Mouse (Mus musculus) midbrain, embryonic 14.5 days (tissue): Measurements from ENCODE around the gene Gnai2. TPM values are rescaled to one million over a fixed set of nuclear protein-coding genes. Genes with fewer than 3 reads are reported as not detected.
A peak's percentile ranks its signal among the peaks of the same experiment; 100 is the strongest.

Source experiments
- ATAC-seq: fragments of 200-750 bp; cut with Nextera tagmentation; 2 replicates; pipeline ENCODE4 v1.8.0; 2017; ENCODE audit warnings: moderate number of reproducible peaks, moderate library complexity; ENCODE audit not compliant: low FRiP score, low TSS enrichment
- DNase-seq: peaks from one replicate; pipeline ENCODE4 v3.0.0-alpha.2; 2015
- H3K27ac ChIP-seq: fragments of 300-500 bp; sonication (generic); replicated peaks from 2 replicates; pipeline ENCODE4 v1.5.1; 2014; ENCODE audit warnings: mild to moderate bottlenecking, low read depth, low read length, moderate library complexity
- H3K27me3 ChIP-seq: fragments of 300-500 bp; sonication (generic); 2 replicates; pipeline ENCODE4 v1.6.1; 2014; ENCODE audit warnings: low read length, control low read depth, mixed read lengths; ENCODE audit not compliant: control insufficient read depth, insufficient read depth
- H3K36me3 ChIP-seq: fragments of 300-500 bp; sonication (generic); 2 replicates; pipeline ENCODE4 v1.6.1; 2014; ENCODE audit warnings: low read length, control low read depth; ENCODE audit not compliant: control insufficient read depth, insufficient read depth
- H3K4me1 ChIP-seq: fragments of 300-500 bp; sonication (generic); 2 replicates; pipeline ENCODE4 v1.6.1; 2014; ENCODE audit warnings: mild to moderate bottlenecking, antibody characterized with exemption, low read length, control low read depth; ENCODE audit not compliant: control insufficient read depth, insufficient read depth
- H3K4me2 ChIP-seq: fragments of 300-500 bp; sonication (generic); 2 replicates; pipeline ENCODE4 v1.6.1; 2014; ENCODE audit warnings: mild to moderate bottlenecking, low read length, moderate library complexity
- H3K4me3 ChIP-seq: fragments of 300-500 bp; sonication (generic); replicated peaks from 2 replicates; pipeline ENCODE4 v1.5.1; 2014; ENCODE audit warnings: low read depth, low read length
- H3K9ac ChIP-seq: fragments of 300-500 bp; sonication (generic); replicated peaks from 2 replicates; pipeline ENCODE4 v1.6.1; 2014; ENCODE audit warnings: mild to moderate bottlenecking, low read length, moderate library complexity
- H3K9me3 ChIP-seq: fragments of 300-500 bp; sonication (generic); 2 replicates; pipeline ENCODE4 v1.6.1; 2016; ENCODE audit warnings: low read length, control low read depth, mixed read lengths; ENCODE audit not compliant: control insufficient read depth
- WGBS: fragments of 180-500 bp; shearing (Covaris S2); extraction: QIAGEN DNeasy Blood & Tissue Kit; methylation state at CpG from one replicate; pipeline ENCODE4 v1.1.7; 2014; 5-methylcytosine and 5-hydroxymethylcytosine counted together
- polyA plus RNA-seq: library from polyadenylated mRNA; unstranded; fragments of >200 nt; fragmentation: Nextera tagmentation; extraction: Ambion mirVana; gene quantifications from 2 replicates; pipeline ENCODE4 v1.2.1, GENCODE M21; 2014

Gnai2 gene
- polyA plus RNA-seq, 1 experiment from 2014 or later = 326 TPM

- H3K4me3 ChIP-seq = no peak overlapping the region
- ATAC-seq = no peak
- peak overlapping the region; percentile 56 for H3K9ac ChIP-seq
- H3K4me1 ChIP-seq = peaks cover 53% of the 10 kb centered on the region
- peak overlapping the region; percentile 99 for H3K27ac ChIP-seq
- no peaks in the 10 kb centered on the region for H3K9me3 ChIP-seq
- peaks cover 20% of the 10 kb centered on the region for H3K36me3 ChIP-seq
- WGBS = 88% methylated on average over 12 of the region's 12 CpGs
- H3K27me3 ChIP-seq = no peaks in the 10 kb centered on the region
- H3K4me2 ChIP-seq = peak overlapping the region; percentile 85; the same call in 1 of the 2 replicates
- no peak for DNase-seq
Measured at GRCm38 (mm10) chr9:107625351-107626128, 9.6 kb downstream of the Gnai2 start.

- no peak for DNase-seq
- Histone ChIP-seq H3K4me3 (no peak overlapping the region), H3K27ac (0 out of 2 replicates have a peak overlapping the region, but pooled peaks have one; percentile 99), H3K27me3 (no peaks in the 10 kb centered on the region), H3K9me3 (no peaks in the 10 kb centered on the region), H3K9ac (no peak overlapping the region), H3K36me3 (peaks cover 26% of the 10 kb centered on the region), H3K4me1 (peaks cover 47% of the 10 kb centered on the region), H3K4me2 (no peak overlapping the region)
- no peak for ATAC-seq
- 70% methylated on average over 3 of the region's 3 CpGs for WGBS
Measured at GRCm38 (mm10) chr9:107624951-107625350, 10.2 kb downstream of the Gnai2 start.

- Histone ChIP-seq H3K27ac (peak overlapping the region; percentile 99; the same call in 1 of the 2 replicates), H3K27me3 (no peaks in the 10 kb centered on the region), H3K36me3 (peaks cover 30% of the 10 kb centered on the region), H3K4me1 (peaks cover 43% of the 10 kb centered on the region), H3K4me2 (no peak overlapping the region), H3K4me3 (no peak overlapping the region), H3K9me3 (no peaks in the 10 kb centered on the region), H3K9ac (no peak overlapping the region)
- WGBS = 66% methylated on average over 5 of the region's 5 CpGs
- ATAC-seq = no peak
- DNase-seq = no peak
Measured at GRCm38 (mm10) chr9:107624539-107624938, 10.6 kb downstream of the Gnai2 start.

GRCm38 (mm10) chr9:107620954-107621353, 14.2 kb downstream of the Gnai2 start:
- peaks cover 59% of the 10 kb centered on the region for H3K36me3 ChIP-seq
- no peaks in the 10 kb centered on the region for H3K9me3 ChIP-seq
- H3K27ac ChIP-seq = no peak overlapping the region
- DNase-seq (no peak), ATAC-seq (no peak)
- H3K27me3 ChIP-seq = no peaks in the 10 kb centered on the region
- no peak overlapping the region for H3K4me3 ChIP-seq
- H3K9ac ChIP-seq = no peak overlapping the region
- H3K4me2 ChIP-seq = no peak overlapping the region
- peaks cover 7% of the 10 kb centered on the region for H3K4me1 ChIP-seq

- H3K27ac ChIP-seq = peak overlapping the region; percentile 42
- no peaks in the 10 kb centered on the region for H3K27me3 ChIP-seq
- no peak overlapping the region; the same call in 1 of the 2 replicates for H3K9ac ChIP-seq
- no peaks in the 10 kb centered on the region for H3K9me3 ChIP-seq
- no peaks in the 10 kb centered on the region for H3K4me1 ChIP-seq
- no peak for ATAC-seq
- peaks cover 66% of the 10 kb centered on the region for H3K36me3 ChIP-seq
- DNase-seq = no peak
- H3K4me2 ChIP-seq = no peak overlapping the region
- 80% methylated on average over 13 of the region's 13 CpGs for WGBS
- no peak overlapping the region for H3K4me3 ChIP-seq
Measured at GRCm38 (mm10) chr9:107619546-107619879, 15.7 kb downstream of the Gnai2 start.

- Histone ChIP-seq H3K27ac (peak overlapping the region; percentile 42), H3K9me3 (no peaks in the 10 kb centered on the region), H3K27me3 (no peaks in the 10 kb centered on the region), H3K4me2 (no peak overlapping the region), H3K4me3 (no peak overlapping the region), H3K9ac (no peak overlapping the region; the same call in 1 of the 2 replicates), H3K36me3 (peaks cover 71% of the 10 kb centered on the region), H3K4me1 (no peaks in the 10 kb centered on the region)
- WGBS = 57% methylated on average over 13 of the region's 13 CpGs
- ATAC-seq (peak; percentile 21; the same call in 1 of the 2 replicates), DNase-seq (peak; percentile 73)
Measured at GRCm38 (mm10) chr9:107618778-107619545, 16.2 kb downstream of the Gnai2 start.

GRCm38 (mm10) chr9:107618098-107618497, 17.1 kb downstream of the Gnai2 start:
- 95% methylated on average over 6 of the region's 6 CpGs for WGBS
- H3K36me3 ChIP-seq = peaks cover 74% of the 10 kb centered on the region
- H3K4me3 ChIP-seq = no peak overlapping the region
- no peak for DNase-seq
- no peaks in the 10 kb centered on the region for H3K27me3 ChIP-seq
- H3K9me3 ChIP-seq = no peaks in the 10 kb centered on the region
- peak overlapping the region; percentile 45; the same call in 1 of the 2 replicates for H3K27ac ChIP-seq
- no peak overlapping the region for H3K9ac ChIP-seq
- ATAC-seq = no peak
- no peak overlapping the region for H3K4me2 ChIP-seq
- peaks cover 1% of the 10 kb centered on the region for H3K4me1 ChIP-seq

- Histone ChIP-seq H3K4me1 (peaks cover 5% of the 10 kb centered on the region), H3K9me3 (no peaks in the 10 kb centered on the region), H3K9ac (no peak overlapping the region), H3K36me3 (peaks cover 71% of the 10 kb centered on the region), H3K4me2 (no peak overlapping the region), H3K27ac (no peak overlapping the region), H3K27me3 (no peaks in the 10 kb centered on the region), H3K4me3 (no peak overlapping the region)
- DNase-seq = no peak
- 84% methylated on average over 2 of the region's 2 CpGs for WGBS
- ATAC-seq = no peak
Measured at GRCm38 (mm10) chr9:107617461-107617860, 17.7 kb downstream of the Gnai2 start.
